Mouse (Mus musculus): ENCODE results near the gene Gm49384. TPM values are rescaled to one million over a fixed set of nuclear protein-coding genes. Genes with fewer than 3 reads are reported as not detected.

Gene Gm49384
- polyA plus RNA-seq, 1 experiment from 2014 or later: 39.9 TPM

DNA sequence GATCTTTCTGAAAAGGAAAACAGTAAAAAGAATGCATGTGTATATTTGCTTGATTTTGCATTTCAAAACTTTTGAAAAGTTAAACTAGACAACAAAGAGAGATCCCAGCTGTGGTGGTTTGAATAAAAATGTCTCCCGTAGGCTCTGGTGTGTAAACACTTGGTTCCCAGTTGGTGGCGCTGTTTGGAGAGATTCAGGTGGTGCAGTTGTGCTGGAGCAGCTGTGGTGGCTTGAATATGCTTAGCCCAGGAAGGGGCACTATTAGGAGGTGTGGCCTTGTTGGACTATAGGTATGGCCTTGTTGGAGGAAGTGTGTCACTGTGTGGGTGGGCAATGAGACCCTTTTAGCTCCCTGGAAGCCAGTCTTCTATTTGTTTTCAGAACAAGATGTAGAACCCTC is 25.2 kb upstream of the Gm49384 start:
- no peaks in the 10 kb centered on the region for H3K9me3 ChIP-seq (ENCODE audit: control insufficient read depth, low read length)
- no peaks in the 10 kb centered on the region for H3K4me1 ChIP-seq (ENCODE audit: control insufficient read depth, insufficient read depth, low read length)
- DNase-seq (ENCODE audit: low spot score, missing footprints) (peak; percentile 23), ATAC-seq (ENCODE audit: low FRiP score) (no peak)
- no peak overlapping the region for H3K27ac ChIP-seq (ENCODE audit: low read depth, low read length)
- H3K9ac ChIP-seq (ENCODE audit: low read length): no peak overlapping the region
- 53% methylated on average over 2 of the region's 2 CpGs for WGBS
- H3K27me3 ChIP-seq (ENCODE audit: control insufficient read depth, insufficient read depth, low read length): no peaks in the 10 kb centered on the region
- no peaks in the 10 kb centered on the region for H3K36me3 ChIP-seq (ENCODE audit: control insufficient read depth, insufficient read depth, low read length)
- no peak overlapping the region for H3K4me2 ChIP-seq
- H3K4me3 ChIP-seq (ENCODE audit: low read depth, low read length): no peak overlapping the region

DNA sequence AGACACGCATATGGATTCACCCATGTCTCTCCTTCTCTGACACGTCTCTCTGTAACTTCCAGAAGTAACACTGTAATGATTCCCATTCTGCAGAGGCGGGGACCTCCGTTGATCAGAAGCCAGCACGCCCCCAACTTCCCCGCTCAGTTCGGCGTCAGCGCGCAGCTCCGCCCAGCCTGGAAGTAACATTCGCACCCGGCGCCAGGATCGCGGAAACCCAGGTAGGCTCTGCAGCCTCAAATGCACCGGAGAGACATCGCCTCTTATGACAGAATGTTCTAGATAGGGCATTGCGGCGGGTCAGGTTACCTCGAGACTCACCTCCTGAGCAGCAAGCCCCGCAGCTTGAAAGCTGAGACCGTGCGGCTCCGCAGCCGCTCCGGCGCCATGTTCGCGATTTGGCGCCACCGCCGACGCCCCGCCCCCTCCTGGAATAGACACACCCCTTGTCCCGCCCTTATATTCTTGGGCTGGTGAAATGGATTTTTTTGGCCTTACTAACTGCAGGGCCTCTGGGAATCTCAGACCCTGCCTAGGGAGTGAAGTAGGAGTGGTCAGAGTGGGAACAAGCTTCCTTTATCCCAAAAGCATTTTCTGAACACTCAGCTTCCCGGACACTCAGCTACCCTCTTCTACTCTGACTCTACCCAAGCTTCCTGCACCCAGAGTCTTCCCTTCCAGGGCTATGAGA is 23.9 kb upstream of the Gm49384 start, which contains the start of gene Pole2:
Pole2 (minus strand) TSS at position 420 of the 691 bp plus-strand sequence.
- Histone ChIP-seq H3K27me3 (ENCODE audit: control insufficient read depth, insufficient read depth, low read length) (no peaks in the 10 kb centered on the region), H3K9me3 (ENCODE audit: control insufficient read depth, low read length) (no peaks in the 10 kb centered on the region), H3K36me3 (ENCODE audit: control insufficient read depth, insufficient read depth, low read length) (no peaks in the 10 kb centered on the region), H3K9ac (ENCODE audit: low read length) (peak within 1 kb of the TSS; percentile 80), H3K4me2 (peak within 1 kb of the TSS; percentile 57), H3K27ac (ENCODE audit: low read depth, low read length) (no peak within 1 kb of the TSS), H3K4me3 (ENCODE audit: low read depth, low read length) (peak within 1 kb of the TSS; percentile 69), H3K4me1 (ENCODE audit: control insufficient read depth, insufficient read depth, low read length) (no peaks in the 10 kb centered on the region)
- WGBS: 1% methylated on average over 37 of the region's 37 CpGs
- ATAC-seq (ENCODE audit: low FRiP score) (peak; percentile 97), DNase-seq (ENCODE audit: low spot score, missing footprints) (peak; percentile 99)

DNA sequence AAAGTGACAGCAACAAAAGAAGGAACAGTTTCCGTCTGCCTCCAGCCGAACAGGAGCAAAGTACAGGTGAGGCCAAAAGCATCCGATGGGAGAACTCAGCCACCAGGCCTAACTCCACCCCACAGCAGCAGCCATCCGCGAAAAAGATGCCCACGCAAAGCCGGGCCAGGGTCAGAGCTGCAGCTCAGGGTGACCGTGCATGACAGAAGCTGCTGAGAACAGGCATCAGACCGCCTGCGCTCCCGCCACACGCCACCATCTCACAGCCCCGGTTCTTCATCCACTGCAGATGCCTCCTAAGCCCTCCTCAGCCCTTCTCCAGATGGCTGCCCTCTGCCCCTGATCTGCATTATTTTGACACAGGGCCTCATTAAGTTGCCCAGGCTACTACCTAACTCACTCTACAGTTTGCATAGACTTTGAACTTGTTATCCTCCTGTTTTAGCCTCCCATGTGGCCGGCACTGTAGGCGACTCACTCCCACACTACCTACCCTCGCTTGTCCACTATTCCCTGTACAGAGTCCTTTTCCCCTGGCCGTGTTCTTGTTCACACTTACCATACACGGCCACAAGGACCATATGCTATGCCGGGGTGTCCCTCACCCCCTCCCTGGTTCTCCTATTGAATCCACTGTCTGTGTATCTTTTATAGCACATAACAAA is 16.7 kb upstream of the Gm49384 start:
- Histone ChIP-seq H3K4me1 (ENCODE audit: control insufficient read depth, insufficient read depth, low read length) (no peaks in the 10 kb centered on the region), H3K9ac (ENCODE audit: low read length) (no peak overlapping the region), H3K9me3 (ENCODE audit: control insufficient read depth, low read length) (no peaks in the 10 kb centered on the region), H3K27me3 (ENCODE audit: control insufficient read depth, insufficient read depth, low read length) (no peaks in the 10 kb centered on the region), H3K4me3 (ENCODE audit: low read depth, low read length) (no peak overlapping the region), H3K4me2 (no peak overlapping the region), H3K36me3 (ENCODE audit: control insufficient read depth, insufficient read depth, low read length) (no peaks in the 10 kb centered on the region), H3K27ac (ENCODE audit: low read depth, low read length) (no peak overlapping the region)
- DNase-seq (ENCODE audit: low spot score, missing footprints) (no peak), ATAC-seq (ENCODE audit: low FRiP score) (no peak)
- WGBS: 91% methylated on average over 19 of the region's 19 CpGs

DNA sequence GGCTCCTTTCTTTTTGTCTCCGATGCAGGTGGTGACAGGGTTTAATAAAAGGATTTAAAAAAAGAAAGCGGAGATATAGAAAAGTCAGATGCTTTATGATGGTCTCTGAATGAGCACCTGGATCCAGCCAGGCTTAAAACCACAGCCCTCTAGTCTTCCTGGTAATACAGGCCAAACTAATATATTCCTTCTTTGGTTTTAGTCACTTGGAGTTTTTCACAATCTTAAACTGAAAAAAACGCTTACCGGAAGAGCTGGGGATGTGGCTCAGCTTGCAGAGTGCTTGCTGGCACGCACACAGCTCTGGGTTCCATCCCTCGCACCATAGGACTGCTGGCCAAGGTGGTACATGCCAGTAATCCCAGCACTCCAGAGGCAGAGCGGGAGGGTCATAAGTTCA is 12.5 kb upstream of the Gm49384 start:
- peaks cover 11% of the 10 kb centered on the region; the same call in 1 of the 2 replicates for H3K36me3 ChIP-seq (ENCODE audit: control insufficient read depth, insufficient read depth, low read length)
- H3K9ac ChIP-seq (ENCODE audit: low read length): no peak overlapping the region
- H3K27ac ChIP-seq (ENCODE audit: low read depth, low read length): no peak overlapping the region
- 96% methylated on average over 7 of the region's 7 CpGs for WGBS
- H3K4me1 ChIP-seq (ENCODE audit: control insufficient read depth, insufficient read depth, low read length): no peaks in the 10 kb centered on the region
- no peak for ATAC-seq (ENCODE audit: low FRiP score)
- H3K27me3 ChIP-seq (ENCODE audit: control insufficient read depth, insufficient read depth, low read length): no peaks in the 10 kb centered on the region
- no peak overlapping the region for H3K4me2 ChIP-seq
- no peak for DNase-seq (ENCODE audit: low spot score, missing footprints)
- no peak overlapping the region for H3K4me3 ChIP-seq (ENCODE audit: low read depth, low read length)
- H3K9me3 ChIP-seq (ENCODE audit: control insufficient read depth, low read length): no peaks in the 10 kb centered on the region

DNA sequence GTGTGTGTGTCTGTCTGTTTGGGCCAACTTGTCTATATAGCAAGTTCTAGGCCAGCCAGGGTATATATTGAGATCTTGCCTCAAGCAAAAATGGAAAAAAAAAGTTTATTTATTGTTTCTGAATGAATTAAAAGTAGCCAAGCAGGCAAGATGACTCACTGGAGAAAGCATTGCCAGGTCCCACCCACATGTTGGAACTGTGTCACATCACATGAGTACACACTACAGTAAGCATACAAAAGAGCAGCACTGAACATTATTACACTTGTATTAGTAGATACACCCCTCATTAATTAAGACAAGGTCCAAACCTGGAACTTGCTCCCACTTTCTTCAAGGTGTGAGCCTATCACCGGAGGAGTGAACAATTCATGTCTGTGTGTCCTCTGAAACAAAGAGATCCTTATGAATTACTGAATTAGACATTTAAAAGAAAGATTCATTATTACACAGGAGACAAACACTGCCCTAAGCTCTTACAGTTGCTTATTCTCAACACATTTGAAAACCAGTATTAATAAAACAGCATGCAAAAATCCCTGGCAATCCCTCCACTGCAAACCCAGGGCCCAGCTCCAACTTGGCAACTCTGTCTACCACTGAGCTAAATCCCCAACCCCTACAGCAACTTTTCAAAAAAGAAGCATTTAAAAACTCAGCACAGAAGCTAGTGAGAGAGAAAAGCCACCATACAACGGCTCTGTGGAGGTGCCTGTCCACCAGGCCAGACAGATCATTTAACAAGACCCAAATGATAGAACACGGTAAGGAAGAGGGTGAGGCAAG is 11.1 kb upstream of the Gm49384 start:
- WGBS: 86% methylated on average over 3 of the region's 3 CpGs
- no peak overlapping the region for H3K9ac ChIP-seq (ENCODE audit: low read length)
- no peaks in the 10 kb centered on the region for H3K9me3 ChIP-seq (ENCODE audit: control insufficient read depth, low read length)
- H3K4me2 ChIP-seq: no peak overlapping the region
- ATAC-seq (ENCODE audit: low FRiP score) (no peak), DNase-seq (ENCODE audit: low spot score, missing footprints) (no peak)
- H3K27ac ChIP-seq (ENCODE audit: low read depth, low read length): no peak overlapping the region
- no peaks in the 10 kb centered on the region for H3K27me3 ChIP-seq (ENCODE audit: control insufficient read depth, insufficient read depth, low read length)
- H3K36me3 ChIP-seq (ENCODE audit: control insufficient read depth, insufficient read depth, low read length): peaks cover 14% of the 10 kb centered on the region
- H3K4me3 ChIP-seq (ENCODE audit: low read depth, low read length): no peak overlapping the region
- no peaks in the 10 kb centered on the region for H3K4me1 ChIP-seq (ENCODE audit: control insufficient read depth, insufficient read depth, low read length)

DNA sequence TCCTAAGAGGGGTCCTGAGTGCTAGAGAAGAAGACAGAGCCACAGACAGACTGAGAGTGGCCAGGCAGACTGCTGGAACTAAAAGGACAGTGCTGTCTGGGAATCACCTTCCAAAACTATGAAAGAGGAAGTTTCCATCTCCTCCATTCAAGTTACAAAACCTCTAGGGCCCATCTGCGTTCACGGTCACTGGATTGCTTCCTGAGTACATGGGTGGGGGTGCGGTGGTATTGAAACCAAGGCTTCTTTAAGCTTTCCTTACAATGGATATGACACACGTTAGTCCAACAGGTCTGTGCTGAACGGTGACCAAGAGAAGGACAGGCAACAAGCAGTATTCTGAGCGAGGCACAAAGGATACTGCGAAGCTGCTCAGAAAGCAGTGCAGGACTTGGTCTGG is 10.3 kb upstream of the Gm49384 start:
- Histone ChIP-seq H3K36me3 (ENCODE audit: control insufficient read depth, insufficient read depth, low read length) (peaks cover 14% of the 10 kb centered on the region), H3K27me3 (ENCODE audit: control insufficient read depth, insufficient read depth, low read length) (no peaks in the 10 kb centered on the region), H3K27ac (ENCODE audit: low read depth, low read length) (no peak overlapping the region), H3K4me3 (ENCODE audit: low read depth, low read length) (no peak overlapping the region), H3K9me3 (ENCODE audit: control insufficient read depth, low read length) (no peaks in the 10 kb centered on the region), H3K9ac (ENCODE audit: low read length) (no peak overlapping the region), H3K4me1 (ENCODE audit: control insufficient read depth, insufficient read depth, low read length) (no peaks in the 10 kb centered on the region), H3K4me2 (no peak overlapping the region)
- whole genome bisulfite sequencing: 94% methylated on average over 7 of the region's 7 CpGs
- DNase-seq (ENCODE audit: low spot score, missing footprints) (no peak), ATAC-seq (ENCODE audit: low FRiP score) (no peak)

DNA sequence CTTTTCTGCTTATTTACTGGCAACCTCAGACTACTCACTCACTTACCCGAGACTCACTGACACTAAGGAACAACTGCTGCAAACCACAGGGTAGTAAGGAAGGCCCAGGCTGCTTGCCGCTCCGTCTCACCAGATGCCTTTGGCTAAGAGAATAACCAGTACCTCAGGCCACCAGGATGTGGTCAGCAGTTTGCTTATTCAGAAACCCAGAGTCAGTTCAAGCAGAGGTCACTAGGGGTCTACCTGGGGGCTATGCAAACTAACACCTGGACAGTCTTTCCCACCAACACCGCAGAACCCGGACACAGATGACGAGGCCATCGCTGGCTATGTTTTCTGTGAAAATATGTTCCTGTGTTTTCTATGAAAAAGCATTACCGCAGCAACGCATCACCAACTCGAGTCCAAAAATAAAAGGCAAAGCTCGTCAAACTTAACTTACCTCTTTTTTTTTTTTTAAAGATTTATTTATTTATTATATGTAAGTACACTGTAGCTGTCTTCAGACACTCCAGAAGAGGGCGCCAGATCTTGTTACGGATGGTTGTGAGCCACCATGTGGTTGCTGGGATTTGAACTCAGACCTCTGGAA is 9.2 kb upstream of the Gm49384 start:
- Histone ChIP-seq H3K9ac (ENCODE audit: low read length) (no peak overlapping the region), H3K4me3 (ENCODE audit: low read depth, low read length) (no peak overlapping the region), H3K4me2 (no peak overlapping the region), H3K27me3 (ENCODE audit: control insufficient read depth, insufficient read depth, low read length) (no peaks in the 10 kb centered on the region), H3K27ac (ENCODE audit: low read depth, low read length) (no peak overlapping the region), H3K36me3 (ENCODE audit: control insufficient read depth, insufficient read depth, low read length) (peaks cover 14% of the 10 kb centered on the region), H3K9me3 (ENCODE audit: control insufficient read depth, low read length) (no peaks in the 10 kb centered on the region), H3K4me1 (ENCODE audit: control insufficient read depth, insufficient read depth, low read length) (no peaks in the 10 kb centered on the region)
- WGBS: 92% methylated on average over 13 of the region's 13 CpGs
- DNase-seq (ENCODE audit: low spot score, missing footprints) (no peak), ATAC-seq (ENCODE audit: low FRiP score) (no peak)

DNA sequence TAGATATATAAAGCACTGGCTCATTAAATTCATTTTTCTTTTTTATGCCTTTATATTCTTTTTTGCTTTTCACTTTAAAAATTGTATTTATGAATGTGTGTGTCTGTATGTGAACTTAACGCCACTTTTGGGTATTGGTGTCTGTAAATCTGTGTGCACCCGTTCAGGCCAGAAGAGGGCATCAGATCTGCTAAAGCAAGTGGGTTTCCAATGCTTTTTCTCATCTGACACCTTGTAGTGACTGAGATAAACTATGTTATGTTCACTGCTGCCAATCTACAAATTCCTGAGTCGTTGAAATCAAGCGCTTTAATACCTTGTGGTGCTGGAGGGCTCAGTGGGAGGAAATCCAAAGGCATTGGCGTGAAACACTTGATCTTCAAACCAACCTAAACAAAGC is 7.0 kb upstream of the Gm49384 start:
- Histone ChIP-seq H3K27me3 (ENCODE audit: control insufficient read depth, insufficient read depth, low read length) (no peaks in the 10 kb centered on the region), H3K4me3 (ENCODE audit: low read depth, low read length) (no peak overlapping the region), H3K36me3 (ENCODE audit: control insufficient read depth, insufficient read depth, low read length) (peaks cover 17% of the 10 kb centered on the region), H3K4me1 (ENCODE audit: control insufficient read depth, insufficient read depth, low read length) (no peaks in the 10 kb centered on the region), H3K9me3 (ENCODE audit: control insufficient read depth, low read length) (no peaks in the 10 kb centered on the region), H3K9ac (ENCODE audit: low read length) (no peak overlapping the region), H3K4me2 (no peak overlapping the region), H3K27ac (ENCODE audit: low read depth, low read length) (no peak overlapping the region)
- DNase-seq (ENCODE audit: low spot score, missing footprints) (no peak), ATAC-seq (ENCODE audit: low FRiP score) (no peak)
- WGBS: 93% methylated on average over 5 of the region's 5 CpGs

Measured in midbrain, embryonic 11.5 days (tissue).